Mouse (Mus musculus) erythroblast, embryonic 14.5 days (primary cell): ENCODE data around the gene Lmna. TPM values are rescaled to one million over a fixed set of nuclear protein-coding genes. Genes with fewer than 3 reads are reported as not detected.
A peak's percentile ranks its signal among the peaks of the same experiment; 100 is the strongest.

Experiments used
- H3K27me3 ChIP-seq: 2 replicates; pipeline ENCODE4 v1.6.1; 2012; ENCODE audit warnings: inconsistent platforms; ENCODE audit not compliant: control insufficient read depth
- H3K36me3 ChIP-seq: 2 replicates; pipeline ENCODE4 v1.6.1; 2012; ENCODE audit warnings: mild to moderate bottlenecking, inconsistent platforms; ENCODE audit not compliant: control insufficient read depth
- H3K4me1 ChIP-seq: 2 replicates; pipeline ENCODE4 v1.6.1; 2012; ENCODE audit warnings: inconsistent platforms; ENCODE audit not compliant: control insufficient read depth
- H3K4me3 ChIP-seq: replicated peaks from 2 replicates; pipeline ENCODE3; 2012; ENCODE audit warnings: moderate library complexity, mild to moderate bottlenecking, inconsistent platforms
- H3K9me3 ChIP-seq: 2 replicates; pipeline ENCODE4 v1.6.1; 2012; ENCODE audit warnings: low read length, inconsistent platforms, mixed read lengths; ENCODE audit not compliant: control insufficient read depth
- GATA1 ChIP-seq: IDR thresholded peaks from 2 replicates; pipeline ENCODE4 v1.6.1; 2012; ENCODE audit warnings: low read length, inconsistent platforms, mixed read lengths
- TAL1 ChIP-seq: IDR thresholded peaks from 3 replicates; pipeline ENCODE4 v1.6.1; 2012; ENCODE audit warnings: low read length, inconsistent platforms, mixed read lengths
- polyA plus RNA-seq: library from polyadenylated mRNA; stranded (reverse); fragments of >175 nt; gene quantifications from 2 replicates; pipeline ENCODE4 v1.2.3, GENCODE M21; 2012

Lmna gene
- polyA plus RNA-seq, 1 experiment: 158 TPM

DNA sequence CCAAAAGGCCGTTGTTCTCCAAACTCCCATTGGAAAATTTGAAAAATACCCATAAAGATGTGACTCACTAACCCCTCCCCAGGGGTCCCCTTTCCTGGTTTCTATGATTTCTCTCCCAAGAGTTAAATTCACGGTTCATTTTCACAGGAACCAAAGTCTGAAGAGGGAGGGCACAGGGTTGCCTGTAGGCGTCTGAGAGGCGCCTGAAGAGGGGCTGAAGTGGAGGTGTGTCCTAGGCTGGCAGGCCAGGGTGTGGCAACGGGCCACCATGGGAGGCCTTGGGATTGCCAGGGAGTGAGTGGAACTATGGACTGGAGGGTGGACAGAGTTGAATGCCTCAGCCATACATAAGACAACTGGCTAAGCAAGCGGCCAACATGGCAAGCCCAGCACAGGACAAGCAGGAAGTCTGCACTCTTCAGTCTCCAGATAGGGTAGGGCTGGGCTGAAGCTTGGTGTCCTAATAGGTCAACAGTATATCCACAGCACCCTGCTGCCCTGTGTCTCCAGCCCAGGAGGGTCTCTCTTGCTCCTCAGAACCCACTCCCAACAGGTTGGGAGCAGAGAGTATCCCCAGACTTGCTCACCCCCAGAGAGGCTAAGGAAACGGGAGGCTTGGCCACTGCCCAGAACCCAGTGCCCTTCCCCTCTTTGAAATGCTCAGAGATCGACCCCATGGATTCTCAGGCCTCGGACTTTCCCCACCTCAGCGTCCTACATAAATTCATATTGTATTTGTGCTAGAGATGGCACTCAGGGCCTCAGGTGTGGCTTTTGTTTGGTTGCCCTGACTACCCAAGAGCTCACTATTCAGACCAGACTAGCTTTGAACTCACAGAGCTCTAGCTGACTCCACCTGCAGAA is 4.7 kb upstream of the Lmna start:
- no peak overlapping the region for H3K4me3 ChIP-seq
- H3K36me3 ChIP-seq: no peaks in the 10 kb centered on the region
- H3K4me1 ChIP-seq: peaks cover 28% of the 10 kb centered on the region
- TF ChIP-seq TAL1 (no peak), GATA1 (no peak)
- H3K27me3 ChIP-seq: peaks cover 28% of the 10 kb centered on the region
- no peaks in the 10 kb centered on the region for H3K9me3 ChIP-seq

DNA sequence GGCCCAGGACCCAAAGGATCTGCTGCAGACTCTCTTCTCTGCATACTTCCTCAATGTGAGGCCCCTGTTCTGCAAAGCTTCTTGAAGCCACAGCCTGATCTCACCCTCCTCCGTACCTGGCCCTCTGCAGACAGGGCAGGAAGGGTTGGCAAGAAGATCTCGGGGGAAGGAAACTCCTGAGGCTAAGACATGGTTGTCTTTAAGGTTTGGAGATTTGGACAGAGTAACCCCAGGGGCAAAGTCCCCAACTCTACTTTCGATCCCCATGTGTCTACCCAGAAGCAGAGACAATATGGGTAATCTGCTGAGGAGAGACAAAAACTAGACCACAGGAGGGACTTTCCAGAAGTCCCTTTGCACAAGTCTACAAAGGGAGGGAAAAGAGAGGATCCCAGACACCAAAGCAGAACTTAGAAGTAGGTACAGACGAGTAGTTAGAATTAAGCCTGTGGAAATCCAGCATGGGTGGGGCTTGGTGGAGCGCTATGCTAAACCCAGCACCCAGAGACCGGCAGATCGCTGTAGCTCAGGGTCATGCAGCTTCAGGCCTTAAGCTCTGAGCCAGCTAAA is 3.9 kb upstream of the Lmna start:
- no peak for TF ChIP-seq GATA1
- TF ChIP-seq TAL1: no peak
- Histone ChIP-seq H3K27me3 (peaks cover 28% of the 10 kb centered on the region), H3K36me3 (no peaks in the 10 kb centered on the region), H3K9me3 (no peaks in the 10 kb centered on the region), H3K4me1 (peaks cover 34% of the 10 kb centered on the region), H3K4me3 (no peak overlapping the region)

DNA sequence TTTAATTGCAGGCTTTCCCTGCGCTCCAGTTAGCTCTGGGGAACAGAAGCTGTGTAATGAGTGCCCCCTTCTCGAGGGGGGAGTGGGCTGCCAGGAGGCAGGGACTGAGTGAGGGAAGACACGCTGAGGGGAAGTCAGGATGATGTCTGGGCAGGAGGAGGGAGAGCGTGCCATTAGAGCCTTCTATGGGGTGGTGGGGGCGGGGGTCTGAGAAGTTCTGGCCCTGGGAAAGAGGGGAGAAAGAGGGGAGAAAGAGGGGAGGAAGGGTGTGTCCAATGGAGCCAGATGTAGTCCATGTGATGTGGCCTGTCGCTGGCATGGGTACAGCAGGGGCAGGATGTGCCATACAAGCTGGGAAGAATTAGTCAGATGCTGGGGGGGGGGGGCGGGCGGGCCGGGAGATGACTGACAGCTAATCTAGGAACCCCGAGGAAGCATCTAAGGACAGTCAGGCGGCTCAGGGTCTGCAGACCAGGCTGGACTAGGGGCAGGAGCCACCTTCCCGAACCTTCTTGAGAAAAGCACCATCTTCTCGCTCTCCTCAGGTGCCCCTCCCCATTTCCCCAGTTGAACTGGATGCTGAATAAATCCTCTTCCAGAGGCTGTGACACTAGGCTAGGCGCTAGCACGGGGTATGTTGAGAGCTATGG is 3.3 kb upstream of the Lmna start:
- Histone ChIP-seq H3K36me3 (no peaks in the 10 kb centered on the region), H3K4me3 (no peak overlapping the region), H3K27me3 (peaks cover 26% of the 10 kb centered on the region), H3K4me1 (peaks cover 39% of the 10 kb centered on the region), H3K9me3 (no peaks in the 10 kb centered on the region)
- no peak for TF ChIP-seq TAL1
- TF ChIP-seq GATA1: no peak

DNA sequence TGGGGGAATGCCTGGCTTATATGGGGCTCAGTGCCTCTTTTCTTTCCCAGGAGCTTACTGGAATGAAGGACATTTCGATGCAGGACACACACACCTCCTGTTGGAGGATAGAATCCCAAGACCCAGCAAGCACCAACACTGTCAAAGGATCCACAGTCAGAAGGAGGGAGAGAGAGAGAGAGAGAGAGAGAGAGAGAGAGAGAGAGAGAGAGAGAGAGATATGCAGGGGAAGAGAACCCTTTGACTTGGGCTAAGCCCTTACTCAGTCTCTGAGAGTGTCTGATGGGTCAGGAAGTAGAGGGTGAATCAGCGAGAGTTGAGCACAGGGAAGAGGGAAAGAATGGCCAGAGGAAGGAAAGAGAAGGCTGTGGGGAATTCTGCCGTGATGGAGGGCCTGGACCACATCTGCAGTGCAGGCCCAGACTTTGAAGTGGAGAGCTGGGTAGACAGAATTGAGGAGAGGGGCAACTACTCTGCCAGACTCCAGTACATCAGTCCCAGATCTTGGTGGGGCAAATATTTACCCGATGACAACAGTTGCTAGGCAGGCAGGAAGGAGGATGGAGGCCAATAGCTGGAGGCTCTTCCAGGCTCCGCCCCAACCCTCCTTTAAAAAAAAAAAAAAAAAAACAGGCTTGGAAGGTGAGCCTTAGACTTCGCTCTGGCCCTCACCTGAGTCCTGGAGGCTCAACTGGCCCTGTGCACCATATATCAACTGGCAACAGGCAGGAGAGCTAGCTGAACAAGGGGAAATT is 2.6 kb upstream of the Lmna start:
- TF ChIP-seq TAL1 (no peak), GATA1 (no peak)
- Histone ChIP-seq H3K4me3 (no peak overlapping the region), H3K9me3 (no peaks in the 10 kb centered on the region), H3K27me3 (peaks cover 24% of the 10 kb centered on the region), H3K36me3 (no peaks in the 10 kb centered on the region), H3K4me1 (peaks cover 44% of the 10 kb centered on the region)

DNA sequence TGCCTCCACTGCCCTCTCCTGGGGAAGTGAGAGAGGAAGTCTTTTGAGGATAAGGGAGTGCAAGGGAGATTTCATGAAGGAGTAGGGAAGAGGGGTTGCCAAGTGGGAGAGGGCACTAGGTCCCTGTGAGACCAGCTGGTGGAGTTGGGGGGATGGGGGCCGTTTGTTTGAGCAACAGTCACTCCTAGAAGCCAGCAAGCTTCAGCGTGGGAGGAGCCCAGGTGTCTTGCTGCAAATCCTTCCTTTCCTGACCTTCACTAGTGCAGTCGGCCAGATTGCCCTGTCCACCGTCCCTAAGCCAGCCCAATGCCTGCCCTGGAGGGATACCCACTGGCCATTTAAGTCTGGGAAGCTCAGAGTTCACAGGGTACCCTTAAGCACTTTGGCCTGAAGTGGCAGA is 1.8 kb upstream of the Lmna start:
- no peaks in the 10 kb centered on the region for H3K9me3 ChIP-seq
- no peaks in the 10 kb centered on the region for H3K36me3 ChIP-seq
- TF ChIP-seq GATA1 (no peak), TAL1 (no peak)
- peaks cover 24% of the 10 kb centered on the region for H3K27me3 ChIP-seq
- H3K4me3 ChIP-seq: no peak overlapping the region
- peaks cover 48% of the 10 kb centered on the region for H3K4me1 ChIP-seq

DNA sequence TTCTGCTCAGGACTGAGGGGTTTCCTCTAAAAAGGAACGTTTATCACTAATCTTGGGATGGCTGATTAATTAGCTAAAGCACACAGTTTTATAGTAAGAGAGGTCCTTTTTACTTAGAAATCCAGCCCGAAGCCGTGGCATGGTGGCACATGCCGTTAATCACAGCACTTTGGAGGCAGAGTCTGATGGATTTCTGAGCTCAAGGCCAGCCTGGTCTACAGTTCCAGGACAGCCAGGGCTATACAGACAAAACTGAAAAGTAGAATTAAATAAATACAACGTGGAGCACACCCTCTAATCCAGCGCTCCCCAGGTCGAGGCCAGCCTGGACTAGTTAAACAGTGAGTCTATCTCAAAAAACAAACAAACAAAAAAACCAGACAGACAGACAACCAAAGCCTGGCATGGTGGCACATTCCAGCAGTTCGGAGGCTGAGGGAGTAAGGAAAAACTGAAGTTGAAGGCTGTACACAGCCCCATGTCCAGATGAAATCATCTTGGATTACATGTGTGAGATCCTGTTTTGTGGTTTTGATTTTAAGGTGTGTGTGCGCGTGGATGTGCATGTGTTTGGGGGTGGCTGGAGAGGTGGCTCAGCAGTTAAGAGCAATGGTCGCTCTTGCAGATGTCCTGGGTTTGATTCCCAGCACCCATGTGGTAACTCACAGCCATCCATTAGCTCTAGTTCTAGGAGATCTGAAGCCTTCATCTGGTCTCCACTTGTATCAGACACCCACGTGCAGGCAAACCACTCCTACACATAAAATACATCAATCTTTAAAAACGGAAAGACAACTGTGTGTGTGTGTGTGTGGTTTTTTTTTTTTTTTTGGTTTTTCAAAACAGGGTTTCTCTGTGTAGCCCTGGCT is 899 bp upstream of the Lmna start:
- TF ChIP-seq GATA1 (no peak), TAL1 (no peak)
- H3K27me3 ChIP-seq: peaks cover 24% of the 10 kb centered on the region
- H3K36me3 ChIP-seq: no peaks in the 10 kb centered on the region
- H3K4me3 ChIP-seq: peak overlapping the region; percentile 61
- H3K4me1 ChIP-seq: peaks cover 52% of the 10 kb centered on the region
- H3K9me3 ChIP-seq: no peaks in the 10 kb centered on the region

DNA sequence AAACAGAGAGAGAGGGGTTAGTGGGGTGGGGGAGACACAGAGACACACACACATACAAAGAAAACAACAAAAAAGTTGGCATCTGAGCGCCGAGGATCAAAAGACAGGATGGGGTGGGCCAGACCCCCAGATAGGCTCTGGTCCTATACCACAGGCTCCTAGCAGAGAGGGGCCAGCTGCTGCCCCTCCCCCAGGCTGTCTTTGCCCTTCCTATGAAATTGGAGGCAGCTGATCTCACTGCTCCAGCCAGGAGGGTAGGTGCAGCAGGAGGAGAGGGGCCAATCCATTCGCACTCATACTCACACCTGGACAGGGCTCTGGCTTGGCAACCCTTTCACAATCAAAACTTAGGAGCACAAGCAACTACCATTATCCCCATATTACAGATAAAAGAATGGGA is 506 bp downstream of the Lmna start:
- TF ChIP-seq TAL1: no peak
- TF ChIP-seq GATA1: no peak
- H3K4me3 ChIP-seq: peak overlapping the region; percentile 61
- H3K27me3 ChIP-seq: peaks cover 19% of the 10 kb centered on the region
- H3K9me3 ChIP-seq: no peaks in the 10 kb centered on the region
- peaks cover 58% of the 10 kb centered on the region for H3K4me1 ChIP-seq
- no peaks in the 10 kb centered on the region for H3K36me3 ChIP-seq

DNA sequence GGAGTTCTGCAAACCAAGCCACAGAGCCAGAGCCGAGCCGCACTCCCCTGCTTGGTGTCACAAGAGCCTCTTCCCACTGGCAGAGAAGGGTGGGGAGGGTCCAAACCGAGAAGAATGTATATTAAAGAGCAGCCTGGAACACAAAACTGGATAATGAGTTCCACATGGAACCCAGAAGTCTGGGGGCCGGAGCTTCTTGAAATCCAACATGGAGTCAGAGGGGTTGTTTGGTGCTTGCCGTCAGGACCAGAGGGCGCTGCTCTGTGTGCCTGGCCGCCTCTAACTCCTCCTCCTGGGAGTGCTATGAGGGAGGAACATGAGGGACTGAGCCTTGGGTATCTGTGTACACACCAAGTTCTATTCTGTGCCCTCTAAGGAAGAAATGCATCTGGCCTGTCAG is 4.0 kb downstream of the Lmna start:
- Histone ChIP-seq H3K36me3 (peaks cover 12% of the 10 kb centered on the region), H3K4me1 (peaks cover 74% of the 10 kb centered on the region), H3K9me3 (no peaks in the 10 kb centered on the region), H3K27me3 (no peaks in the 10 kb centered on the region), H3K4me3 (no peak overlapping the region)
- TF ChIP-seq GATA1 (no peak), TAL1 (no peak)
